Mouse (Mus musculus) kidney, adult 8-10 months (tissue): Measurements from ENCODE around the gene Rad1.
A peak's percentile ranks its signal among the peaks of the same experiment; 100 is the strongest.
"Not testable (repeated sequence)": the region's sequence is repeated elsewhere in the genome, so short reads cannot be mapped to it uniquely, and the experiment has no call there.

Experiments used
- DNase-seq, 2 experiments: peaks; one replicate each; pipeline ENCODE4 v3.0.0; 2022

The Rad1 gene

DNA sequence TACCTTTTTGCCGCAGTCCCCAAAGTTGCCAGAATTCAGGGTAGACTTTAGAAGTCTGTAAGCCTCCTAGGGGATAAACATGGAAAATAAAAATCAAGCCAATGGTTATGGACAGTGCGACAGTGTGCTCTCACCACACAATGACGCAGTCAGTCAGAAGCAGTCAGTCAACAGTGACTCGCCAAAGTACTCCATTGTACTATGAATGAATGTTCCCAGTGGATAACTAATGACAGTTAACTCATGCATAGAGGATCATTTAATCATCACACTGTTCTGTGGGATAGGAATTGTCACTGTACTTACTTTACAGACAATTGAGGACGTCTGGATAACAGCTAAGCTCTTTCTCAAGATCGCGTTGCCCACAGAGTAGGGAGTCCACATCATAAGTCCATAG, 29.3 kb downstream of the Rad1 start:
- DNase-seq = no peak

DNA sequence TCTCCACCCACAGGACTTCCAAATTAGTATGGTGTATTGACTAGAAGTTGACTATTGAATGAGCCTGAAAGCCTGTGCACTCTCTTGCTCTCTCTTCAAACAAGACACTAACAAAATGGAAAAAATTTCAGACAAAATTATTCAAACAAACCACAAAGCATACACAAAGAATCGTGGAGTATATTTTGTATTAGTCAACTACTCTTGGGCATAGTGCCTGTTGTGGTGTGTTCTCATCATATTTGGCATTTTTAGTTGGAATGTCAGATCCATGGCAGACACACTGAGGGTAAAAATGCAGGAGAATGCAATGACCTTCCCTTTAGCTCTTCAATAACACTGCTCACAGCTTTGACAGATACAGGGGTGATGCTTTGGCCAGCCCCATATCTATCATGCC, 40.1 kb downstream of the Rad1 start:
- no peak for DNase-seq

GRCm38 (mm10) chr15:10531352-10531751, 45.5 kb downstream of the Rad1 start:
- DNase-seq = no peak

GRCm38 (mm10) chr15:10533361-10533760, 47.5 kb downstream of the Rad1 start:
- not testable (repeated sequence) for DNase-seq

DNA sequence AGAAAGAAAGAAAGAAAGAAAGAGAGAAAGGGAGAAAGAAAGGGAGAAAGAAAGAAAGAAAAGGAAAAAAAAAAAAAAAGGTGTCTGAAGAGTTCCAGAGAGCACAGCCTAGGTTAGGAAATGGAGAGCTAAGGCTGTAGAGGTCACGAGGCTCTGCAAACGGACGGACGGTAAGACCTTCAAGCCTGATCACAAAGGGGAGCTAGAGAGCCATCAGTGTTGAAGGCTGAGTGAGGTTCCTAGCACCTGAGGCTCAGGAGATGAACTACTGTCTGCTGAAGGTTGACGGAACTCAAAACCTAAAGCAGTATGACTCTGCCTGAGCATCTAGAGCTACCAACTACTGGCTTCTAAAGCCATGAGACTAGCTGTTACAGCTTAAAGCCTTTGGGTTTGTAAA, 48.8 kb downstream of the Rad1 start:
- no peak for DNase-seq

DNA sequence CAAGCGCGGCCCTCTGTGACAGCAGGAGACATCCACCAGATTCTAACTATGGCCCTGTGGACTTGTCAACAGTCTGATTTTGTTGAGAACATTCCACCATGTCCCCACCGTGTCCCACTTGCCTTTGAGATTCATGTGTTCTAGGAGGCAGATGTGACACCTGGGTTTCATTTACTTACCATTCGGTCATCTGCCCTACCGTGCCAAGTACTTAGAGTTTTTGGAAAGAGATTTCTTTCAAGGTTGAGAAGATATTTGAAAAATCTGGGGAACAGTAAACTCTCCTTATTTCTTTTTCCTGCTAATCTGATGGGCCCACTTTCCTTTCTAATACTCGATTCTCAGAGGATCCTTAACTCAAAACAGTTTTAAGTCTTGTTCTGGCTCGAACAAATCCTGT, 50.2 kb downstream of the Rad1 start:
- DNase-seq = no peak

- peak in 1 of 2 experiments; percentile 11 for DNase-seq
Measured at GRCm38 (mm10) chr15:10540271-10541088, 54.7 kb downstream of the Rad1 start.
